Mouse (Mus musculus): ENCODE measurements at regions not wholly inside any gene's neighbourhood (a gene's known extent, or its start where the extent isn't known, plus 50 kb on each side); places are given as distances from the start of the nearest gene placed in this dataset.

- DNase-seq: no peak
Observed at GRCm38 (mm10) chr1:48792573-48792972, 1899.9 kb upstream of the Slc39a10 start.

DNA sequence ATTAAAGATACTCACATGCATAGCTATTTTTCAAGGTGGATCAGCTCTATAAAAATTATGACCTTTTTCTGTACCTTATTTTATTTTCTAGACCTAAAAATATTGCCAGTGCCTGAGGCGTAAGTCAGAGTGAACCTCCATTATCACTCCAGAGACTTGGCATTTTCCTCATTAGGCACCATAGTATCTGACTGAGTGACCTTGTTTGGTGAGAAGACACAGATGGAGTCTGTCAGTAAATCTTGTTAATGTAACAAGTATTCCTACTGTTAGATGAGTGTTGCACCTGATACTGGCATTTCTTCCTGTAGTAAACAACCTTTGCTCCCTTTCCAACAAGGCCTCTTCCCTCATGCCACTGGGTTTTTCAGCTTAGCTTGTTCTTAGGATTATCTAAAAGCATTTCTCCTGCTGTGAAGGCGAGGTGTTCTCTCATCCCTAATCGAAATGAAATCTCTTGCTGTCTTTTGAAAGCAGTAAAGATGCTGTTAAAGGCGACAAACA lies 1860.7 kb upstream of the Slc39a10 start:
- DNase-seq: no peak

GRCm38 (mm10) chr1:48733580-48733979 lies 1840.9 kb upstream of the Slc39a10 start:
- DNase-seq: no peak

GRCm38 (mm10) chr1:48708606-48709005 lies 1816.0 kb upstream of the Slc39a10 start:
- DNase-seq: peak; percentile 57
